Mouse (Mus musculus): ENCODE measurements at regions not wholly inside any gene's neighbourhood (a gene's known extent, or its start where the extent isn't known, plus 50 kb on each side); places are given as distances from the start of the nearest gene placed in this dataset.

DNA sequence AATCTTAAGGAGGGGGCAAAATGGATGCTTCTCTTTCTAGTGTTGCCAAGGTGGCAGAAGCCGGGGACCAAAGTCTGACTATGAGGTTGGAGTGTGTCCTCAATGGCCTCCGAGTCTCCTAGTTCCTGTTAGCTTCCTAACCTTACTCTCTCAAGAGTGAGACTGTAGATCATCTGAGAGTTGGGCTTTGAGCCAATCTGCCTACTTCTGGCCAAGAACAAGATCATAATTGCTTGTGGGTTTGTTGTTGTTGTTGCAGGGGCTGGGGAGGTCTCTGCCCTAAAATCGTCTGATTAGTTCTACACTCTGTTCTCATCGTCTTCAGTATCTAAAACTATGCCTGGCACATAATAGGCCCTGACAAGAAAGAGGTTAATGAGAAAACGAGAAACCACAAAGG is 110.8 kb upstream of the Syt6 start:
- DNase-seq (ENCODE audit: low spot score in 2 of 2): no peak

DNA sequence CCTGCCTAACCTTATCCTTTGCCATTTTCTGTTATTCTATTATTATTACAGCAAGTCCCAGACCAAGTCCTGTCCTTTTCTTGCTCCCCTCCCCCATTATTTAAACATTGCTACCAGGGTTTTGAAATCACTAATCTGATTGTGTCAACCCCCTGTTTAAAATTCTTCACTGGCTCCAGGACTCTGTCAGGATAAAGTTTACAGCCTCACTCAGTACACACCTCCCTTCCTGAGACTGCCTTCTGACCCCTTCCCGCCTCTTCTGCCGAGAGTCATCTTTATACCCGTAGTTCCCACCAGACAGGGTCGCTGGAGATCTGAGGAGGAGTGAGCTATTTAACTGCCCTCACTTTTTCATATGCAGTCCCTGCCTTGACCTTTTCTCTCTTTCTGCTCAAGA is 110.3 kb upstream of the Syt6 start:
- DNase-seq (ENCODE audit: low spot score in 2 of 2): no peak

DNA sequence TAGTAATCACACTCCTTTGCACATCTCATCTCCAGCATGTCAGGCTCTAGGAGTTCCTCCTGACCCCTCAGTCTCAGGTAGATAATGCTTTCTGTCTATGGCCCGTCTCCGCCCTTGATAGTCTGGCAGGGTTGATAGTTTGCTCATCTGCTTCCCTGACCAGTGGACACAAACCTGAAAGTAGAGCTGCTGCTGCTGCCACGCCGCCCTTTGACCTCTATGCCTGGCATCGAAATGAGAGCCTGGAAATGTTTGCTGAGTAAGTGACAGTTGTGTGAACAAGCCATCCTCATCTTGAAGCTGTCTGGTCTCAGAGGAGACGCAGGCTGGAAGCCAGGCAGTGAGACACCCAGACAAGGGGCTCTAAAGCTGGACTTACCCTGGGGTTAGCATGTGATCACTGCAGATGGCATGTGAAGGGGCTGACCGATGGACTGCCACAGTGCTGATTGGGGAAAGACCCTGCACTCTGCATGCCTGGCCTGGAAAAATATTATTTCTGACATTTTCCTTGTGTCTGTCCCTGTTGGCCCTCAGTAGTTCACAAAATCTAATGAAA is 109.8 kb upstream of the Syt6 start:
- DNase-seq (ENCODE audit: low spot score in 2 of 2): no peak

DNA sequence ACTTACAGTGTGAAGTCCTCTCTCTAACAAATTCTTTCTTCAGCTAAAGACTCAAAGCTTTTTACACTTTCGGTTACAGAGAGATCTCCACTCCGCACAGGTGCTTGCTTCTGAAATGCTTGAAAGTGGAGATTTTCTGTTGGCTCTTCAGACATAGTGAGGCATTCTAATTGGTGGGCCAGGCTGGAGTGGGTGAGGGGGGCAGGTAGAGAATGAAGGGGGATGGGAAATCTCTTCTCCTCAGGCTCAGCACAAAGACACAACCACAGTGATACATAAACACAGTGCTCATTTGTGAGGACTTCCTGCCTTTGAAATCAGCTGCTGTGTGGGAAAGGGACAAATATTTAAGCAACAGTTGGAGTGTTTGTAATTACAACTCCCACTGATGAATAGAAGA is 109.1 kb upstream of the Syt6 start:
- no peak for DNase-seq (ENCODE audit: low spot score in 2 of 2)

DNA sequence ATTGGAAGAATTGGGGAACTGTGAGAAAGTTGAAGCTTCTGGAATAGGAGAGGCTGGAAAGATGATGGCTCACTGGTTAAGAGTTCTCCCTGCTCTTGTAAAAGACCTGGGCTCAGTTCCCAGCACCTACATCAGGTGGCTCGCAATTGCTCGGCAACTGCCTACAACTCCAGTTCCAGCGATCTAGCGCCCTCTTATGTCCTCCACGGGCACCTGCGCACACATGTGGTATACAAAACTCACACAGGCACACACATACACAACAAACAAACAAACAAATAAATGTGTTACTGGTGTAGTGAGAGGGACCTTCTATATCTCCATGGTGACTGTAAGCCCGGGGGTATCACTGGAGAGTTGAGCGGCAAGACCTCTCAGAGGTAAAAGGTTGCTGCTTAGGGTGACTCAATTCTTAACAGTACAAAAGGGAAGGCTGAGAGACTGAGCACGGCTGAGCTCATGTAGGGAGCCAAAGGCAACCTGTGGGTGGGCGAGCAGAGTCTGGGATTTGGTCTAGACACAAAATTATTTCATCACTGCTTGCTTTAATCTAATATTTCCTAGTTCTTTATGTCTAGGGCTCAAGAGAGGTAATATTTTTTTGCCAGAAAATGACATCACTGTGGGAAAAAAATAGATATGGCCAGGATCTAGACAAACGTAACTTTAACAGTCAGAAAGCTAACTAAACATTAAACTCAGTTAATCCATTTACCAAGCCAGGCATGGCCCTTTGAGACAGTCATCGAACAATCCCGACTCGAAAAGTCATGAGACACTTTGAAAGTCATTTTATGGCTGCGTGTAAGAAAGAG is 104.2 kb upstream of the Syt6 start:
- no peak for DNase-seq (ENCODE audit: low spot score in 2 of 2)

DNA sequence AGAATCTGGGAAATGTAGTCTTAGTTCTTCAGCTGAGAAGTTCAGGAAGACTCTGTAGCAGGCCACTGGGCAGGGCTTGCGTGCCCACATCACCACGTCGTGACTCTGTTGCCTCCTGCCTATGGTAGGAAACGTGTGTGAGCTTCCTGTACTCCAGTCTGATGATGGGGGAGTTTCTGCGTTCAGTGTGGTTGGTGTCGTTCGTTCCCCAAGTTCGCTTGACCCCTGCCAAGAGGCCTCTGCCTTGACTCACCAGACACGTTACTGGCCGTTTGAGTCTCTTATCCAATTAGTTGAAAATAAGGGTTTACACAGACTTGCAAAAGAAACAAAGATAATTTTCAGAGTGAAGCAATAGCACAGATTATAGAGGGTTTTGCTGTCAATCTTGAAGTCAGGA is 102.4 kb upstream of the Syt6 start:
- no peak for DNase-seq (ENCODE audit: low spot score in 2 of 2)

DNA sequence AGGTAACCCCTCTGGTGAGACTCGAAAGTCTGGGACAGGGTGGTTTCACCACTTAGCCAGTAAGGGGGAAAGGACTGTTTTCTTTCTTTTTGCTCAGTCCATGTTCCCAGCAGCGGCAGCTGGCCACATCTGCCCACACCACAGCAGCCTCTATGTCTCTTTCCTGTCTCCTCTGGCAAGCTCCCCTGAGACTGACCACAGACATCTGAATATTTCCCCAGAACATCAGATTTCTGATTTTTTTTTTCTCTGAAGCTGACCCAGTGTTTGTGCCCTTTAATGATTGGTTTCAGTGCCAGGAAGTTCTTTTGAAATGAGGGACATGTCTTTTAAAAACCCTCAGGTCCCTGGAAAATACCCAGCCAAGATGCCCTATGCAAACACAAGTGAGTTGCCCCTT is 101.7 kb upstream of the Syt6 start:
- DNase-seq (ENCODE audit: low spot score in 2 of 2): no peak

DNA sequence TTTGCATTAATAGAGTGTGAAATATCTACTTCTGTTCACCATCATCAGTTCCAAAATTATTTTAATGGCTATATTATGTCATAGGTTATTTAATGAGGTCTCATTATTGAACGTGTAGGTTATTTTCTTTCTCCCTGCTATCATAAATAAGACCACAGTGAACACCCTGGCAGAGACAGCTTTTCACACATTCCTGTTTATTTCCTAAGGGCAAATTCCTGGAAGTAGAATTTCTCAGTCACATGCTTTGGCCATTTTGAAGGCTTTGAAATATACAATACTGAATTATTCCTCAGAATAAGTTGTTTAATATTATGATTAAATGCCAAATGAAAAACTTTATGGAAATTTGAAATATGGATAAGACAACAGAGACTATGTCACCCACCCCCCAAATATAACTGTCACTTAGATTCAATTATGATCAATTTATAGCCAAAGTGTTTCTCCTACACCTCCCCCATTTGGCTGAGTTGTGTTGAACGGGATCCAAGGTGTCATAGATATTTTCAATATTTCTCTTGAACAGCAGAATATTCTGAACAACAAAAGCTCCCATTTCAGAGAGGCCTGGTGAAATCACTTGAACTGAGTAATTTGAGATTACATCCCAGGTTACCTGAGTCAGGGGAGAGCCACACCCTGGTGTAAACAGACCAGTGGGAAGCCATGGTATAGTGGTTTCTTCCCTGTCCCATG is 95.0 kb upstream of the Syt6 start:
- DNase-seq (ENCODE audit: low spot score in 2 of 2): no peak

DNA sequence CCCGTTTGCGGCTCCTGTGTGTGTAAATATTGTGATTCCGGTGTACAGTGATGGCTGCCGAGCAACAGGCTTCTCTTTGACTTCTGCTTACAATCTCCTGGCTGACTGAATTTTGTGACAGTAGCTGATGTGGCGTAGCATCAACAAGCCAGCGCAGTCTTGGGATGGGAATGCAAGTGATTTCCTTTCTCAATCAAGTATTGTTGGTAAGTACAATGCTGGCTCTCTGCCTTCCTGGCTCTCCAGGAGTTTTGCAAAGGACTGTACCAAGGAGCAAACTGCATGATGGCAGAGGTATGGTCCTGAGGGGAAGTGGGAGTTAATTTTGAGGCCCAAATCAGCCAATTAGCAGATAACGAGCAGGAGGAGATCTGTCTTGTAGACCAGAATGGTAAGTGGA is 94.4 kb upstream of the Syt6 start:
- no peak for DNase-seq (ENCODE audit: low spot score in 2 of 2)

DNA sequence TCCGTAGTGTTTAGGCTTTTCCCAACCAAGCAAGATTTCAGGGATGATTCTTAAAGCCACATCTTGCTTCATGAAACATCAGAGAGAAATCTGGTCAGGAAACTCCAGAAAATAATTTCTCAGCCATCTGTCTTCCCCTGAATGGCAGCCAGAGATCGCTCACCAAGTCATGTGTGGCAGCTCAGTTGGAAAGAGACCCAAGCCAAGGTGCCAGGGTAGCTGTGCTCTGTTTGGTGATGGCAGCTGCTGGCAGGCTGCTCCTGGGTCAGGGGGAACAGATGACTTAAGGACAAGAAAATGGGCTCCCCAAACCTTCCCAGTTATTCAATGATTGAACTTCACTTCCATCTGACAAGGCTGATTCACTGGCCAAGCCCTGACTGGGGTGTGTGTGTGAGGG is 91.7 kb upstream of the Syt6 start:
- no peak for DNase-seq (ENCODE audit: low spot score in 2 of 2)

DNA sequence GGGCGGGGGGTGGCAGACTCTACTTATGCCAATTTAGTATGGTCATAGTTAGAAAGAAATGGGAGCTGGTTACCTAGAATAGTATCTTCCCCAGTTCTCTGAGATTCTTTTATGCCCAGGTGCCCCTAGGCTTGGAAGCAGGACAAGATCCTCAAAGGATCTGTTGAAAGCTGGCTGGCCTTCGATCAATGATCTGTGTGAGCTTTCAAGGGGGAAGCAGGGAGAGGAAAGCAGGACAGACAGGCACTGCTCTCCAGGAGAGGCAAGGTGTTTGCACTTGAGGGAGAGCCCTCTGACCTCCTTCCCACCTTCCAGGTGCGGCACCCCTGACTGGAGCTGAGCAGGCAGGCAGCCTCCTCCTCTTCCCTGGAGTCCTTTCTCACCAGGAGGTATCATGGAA is 91.3 kb upstream of the Syt6 start:
- DNase-seq (ENCODE audit: low spot score in 2 of 2): no peak

DNA sequence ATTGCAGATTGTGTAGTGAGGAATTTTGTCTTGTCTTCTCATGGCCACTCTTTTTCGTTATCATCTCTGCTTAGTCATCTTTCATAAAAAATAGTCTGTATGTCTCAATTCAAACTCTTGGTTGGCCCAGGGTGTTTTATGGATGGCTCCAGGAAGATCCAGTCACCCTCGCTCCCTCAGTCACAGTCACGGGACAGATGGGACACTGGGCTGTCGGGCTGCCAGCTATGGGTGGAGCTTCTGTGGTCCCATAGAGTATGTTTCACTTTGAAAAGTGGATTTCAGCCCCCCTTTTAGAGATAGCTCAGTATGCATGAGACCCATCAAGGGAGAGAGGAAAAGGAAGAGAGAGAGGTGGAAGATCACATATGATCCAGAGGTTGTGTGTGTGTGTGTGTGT is 85.2 kb upstream of the Syt6 start:
- no peak for DNase-seq (ENCODE audit: low spot score in 2 of 2)

DNA sequence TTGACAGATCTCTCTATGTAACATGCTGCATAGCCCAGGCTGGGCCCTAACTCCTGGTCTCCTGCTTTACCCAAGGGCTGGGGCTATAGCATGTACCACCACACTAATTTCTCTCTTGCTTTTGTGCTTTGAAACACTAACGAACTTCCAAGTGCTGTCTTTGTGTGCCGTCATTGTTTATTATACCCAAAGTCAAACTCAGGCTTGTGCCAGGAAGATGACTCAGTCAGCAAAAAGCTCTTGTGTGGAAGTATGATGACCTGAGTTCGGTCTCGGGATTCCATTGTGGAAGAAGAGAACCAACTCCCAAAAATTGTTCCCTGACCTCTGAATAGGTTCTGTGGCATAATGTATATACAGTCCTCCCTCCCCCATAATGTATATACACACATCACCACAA is 84.1 kb upstream of the Syt6 start:
- DNase-seq (ENCODE audit: low spot score in 2 of 2): no peak

DNA sequence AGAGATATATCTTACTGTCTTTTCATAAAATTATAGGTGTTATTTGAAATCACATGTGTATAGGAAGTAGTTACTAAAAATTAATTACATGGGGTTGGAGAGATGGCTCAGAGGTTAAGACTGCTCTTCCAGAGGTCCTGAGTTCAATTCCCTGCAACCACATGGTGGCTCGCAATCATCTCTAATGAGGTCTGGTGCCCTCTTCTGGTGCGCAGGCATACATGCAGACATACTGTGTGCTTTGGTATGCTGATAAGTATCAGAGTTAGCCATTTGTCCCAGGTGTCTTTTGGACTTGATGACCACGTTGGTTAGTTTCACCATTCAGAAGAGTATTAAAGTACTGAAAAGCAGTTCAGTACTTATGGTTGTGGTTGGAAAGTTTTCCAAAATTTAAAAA is 82.8 kb upstream of the Syt6 start:
- no peak for DNase-seq (ENCODE audit: low spot score in 2 of 2)

DNA sequence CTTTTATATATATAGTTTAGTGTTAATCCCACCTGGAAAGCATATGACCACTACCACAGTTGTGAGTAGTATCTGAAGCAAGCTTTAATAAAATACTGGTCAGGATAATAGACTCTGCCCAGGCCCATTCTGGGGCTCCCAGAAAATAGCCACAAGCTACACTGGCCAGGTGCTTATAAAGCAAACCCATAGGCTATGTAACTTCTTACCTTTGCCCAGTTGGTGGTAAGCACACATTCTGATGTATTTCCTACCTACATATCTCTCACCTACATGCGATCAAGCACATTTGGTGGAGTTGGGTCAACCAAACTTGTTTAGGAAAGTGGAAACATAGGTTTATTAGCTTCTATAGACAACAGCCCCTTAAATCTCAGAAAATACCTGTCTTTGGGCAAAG is 81.4 kb upstream of the Syt6 start:
- DNase-seq (ENCODE audit: low spot score in 2 of 2): no peak

DNA sequence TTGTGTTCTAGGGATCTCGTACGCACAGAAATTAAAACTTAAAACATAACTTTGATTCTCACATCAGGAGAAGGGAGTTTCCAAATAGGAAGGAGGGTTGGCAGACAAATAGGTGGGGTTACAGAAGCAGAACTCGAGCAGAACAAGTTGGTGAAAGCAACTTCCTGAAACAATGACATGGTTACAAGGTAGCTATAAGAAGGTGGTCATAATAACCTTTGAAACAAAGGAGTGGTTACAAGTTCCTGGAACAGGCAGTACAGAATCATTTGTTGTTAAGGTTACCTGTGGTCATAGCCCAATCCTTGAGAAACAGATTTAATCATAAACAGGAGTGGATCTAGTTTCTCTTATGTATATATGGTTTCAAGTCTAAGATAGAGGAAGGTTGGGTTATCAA is 81.0 kb upstream of the Syt6 start:
- no peak for DNase-seq (ENCODE audit: low spot score in 2 of 2)

DNA sequence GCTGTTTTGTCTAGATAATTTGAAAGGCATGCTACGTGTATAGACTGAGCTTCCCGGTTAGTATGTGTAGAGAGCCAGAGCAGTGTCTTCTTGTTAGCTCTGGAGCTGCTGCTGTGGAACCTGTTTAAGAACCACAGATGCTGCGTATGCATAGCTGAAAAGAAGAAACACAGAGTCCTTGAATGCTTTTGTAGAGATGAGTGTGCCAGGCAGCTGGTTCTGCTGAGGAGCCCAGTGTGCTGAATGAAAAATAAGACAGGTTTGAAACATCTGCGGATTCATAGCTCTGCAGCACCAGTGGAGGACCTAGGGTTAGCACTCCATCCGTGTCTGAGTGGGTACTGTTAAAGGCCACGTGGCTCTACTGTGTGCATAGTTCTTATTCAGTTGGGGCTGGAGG is 78.9 kb upstream of the Syt6 start:
- DNase-seq (ENCODE audit: low spot score in 2 of 2): no peak

DNA sequence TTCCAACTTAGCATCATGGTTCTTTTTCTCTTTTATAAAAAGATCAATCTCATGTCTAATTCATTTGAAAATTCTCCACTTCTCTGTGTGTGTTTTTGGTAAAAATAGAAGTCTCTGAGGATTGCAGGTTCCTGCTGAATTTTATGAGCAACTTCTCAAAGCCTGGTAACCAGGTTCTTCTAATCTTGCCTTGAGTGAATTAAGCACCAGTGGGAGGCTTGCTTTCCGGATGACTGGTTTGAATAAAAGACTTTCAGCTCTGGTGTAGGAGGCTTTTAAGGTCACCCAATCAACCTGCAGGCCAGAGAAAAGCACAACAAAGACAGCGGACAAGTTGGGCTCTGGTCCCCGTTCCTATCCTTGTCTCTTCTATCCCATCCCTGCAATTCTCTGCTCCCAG is 78.3 kb upstream of the Syt6 start:
- no peak for DNase-seq (ENCODE audit: low spot score in 2 of 2)

DNA sequence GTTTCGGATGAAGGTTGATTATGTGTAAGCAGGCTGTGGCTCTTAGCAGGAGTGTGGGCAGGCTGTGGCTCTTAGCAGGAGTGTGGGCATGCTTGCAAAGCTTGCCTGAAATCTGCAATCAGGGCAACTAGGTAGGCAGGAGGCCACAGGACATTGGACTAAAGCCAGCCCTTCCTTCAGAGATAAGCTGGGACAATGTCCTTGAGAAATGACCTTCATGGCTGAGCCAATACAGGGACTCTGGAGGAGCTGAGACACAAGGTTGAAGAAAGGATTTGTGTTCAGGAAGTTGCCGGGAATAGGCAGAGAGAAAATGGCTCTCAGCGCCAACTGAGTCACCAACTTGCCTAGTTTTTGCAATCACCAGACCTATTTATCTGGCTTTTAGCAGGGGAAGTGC is 77.3 kb upstream of the Syt6 start:
- DNase-seq (ENCODE audit: low spot score in 2 of 2): no peak

DNA sequence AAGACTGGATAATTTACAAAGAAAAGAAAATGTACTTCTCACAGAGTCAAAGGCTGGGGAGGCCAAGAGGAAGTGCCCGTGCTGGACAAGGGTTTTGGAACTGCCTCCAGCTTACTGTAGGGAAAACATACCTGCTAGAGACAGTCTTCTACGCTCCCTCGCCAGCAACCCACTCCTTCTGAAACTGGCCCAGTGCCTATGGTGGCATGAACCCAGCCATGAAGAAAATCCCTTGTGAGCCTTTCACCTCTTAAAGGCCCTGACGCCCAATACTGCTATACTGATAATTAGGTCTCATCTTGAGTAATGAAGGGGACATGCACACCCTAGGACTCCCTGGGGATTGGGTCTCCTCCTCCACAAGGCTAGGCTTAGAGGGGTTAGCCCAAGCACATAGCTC is 76.6 kb upstream of the Syt6 start:
- DNase-seq (ENCODE audit: low spot score in 2 of 2): no peak

DNA sequence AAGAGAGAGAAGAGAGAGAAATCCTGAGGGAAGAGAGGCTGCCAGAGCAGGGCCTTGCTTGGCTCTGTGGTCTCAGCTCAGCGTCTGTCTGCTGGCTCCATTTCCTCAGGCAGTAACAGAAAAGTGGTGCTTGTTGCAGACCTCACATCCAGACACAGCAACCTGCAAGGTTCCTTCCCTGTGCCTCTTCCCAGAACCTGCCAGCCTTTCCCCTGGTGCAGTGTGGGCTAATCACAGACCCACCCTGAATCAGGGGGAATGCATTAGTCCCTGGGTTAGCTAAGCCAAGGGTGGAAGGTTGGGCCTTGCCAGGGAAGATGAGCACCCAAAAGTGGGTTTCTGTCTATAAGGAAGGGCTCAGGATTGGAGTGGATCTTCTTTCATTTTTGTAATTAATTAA is 75.2 kb upstream of the Syt6 start:
- no peak for DNase-seq (ENCODE audit: low spot score in 2 of 2)

DNA sequence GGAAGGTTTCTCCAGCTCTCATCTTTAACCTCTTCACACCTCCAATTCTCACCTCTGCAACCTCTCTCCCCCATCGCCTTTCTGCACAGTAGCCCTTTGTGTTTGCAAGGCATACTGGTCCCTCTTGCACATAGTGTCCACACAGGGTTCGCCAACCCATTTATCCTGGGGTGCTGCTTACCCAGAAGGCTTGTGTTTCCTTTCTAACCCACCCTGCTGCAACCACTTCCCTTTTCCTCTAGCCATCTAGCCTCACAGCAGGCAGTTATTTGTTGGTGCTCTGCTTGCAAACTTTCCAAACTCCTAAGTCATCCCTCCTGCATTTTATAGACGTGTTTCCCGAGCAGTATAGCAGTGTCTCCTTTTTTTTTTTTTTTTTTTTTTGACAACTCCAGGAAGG is 74.7 kb upstream of the Syt6 start:
- DNase-seq (ENCODE audit: low spot score in 2 of 2): no peak

DNA sequence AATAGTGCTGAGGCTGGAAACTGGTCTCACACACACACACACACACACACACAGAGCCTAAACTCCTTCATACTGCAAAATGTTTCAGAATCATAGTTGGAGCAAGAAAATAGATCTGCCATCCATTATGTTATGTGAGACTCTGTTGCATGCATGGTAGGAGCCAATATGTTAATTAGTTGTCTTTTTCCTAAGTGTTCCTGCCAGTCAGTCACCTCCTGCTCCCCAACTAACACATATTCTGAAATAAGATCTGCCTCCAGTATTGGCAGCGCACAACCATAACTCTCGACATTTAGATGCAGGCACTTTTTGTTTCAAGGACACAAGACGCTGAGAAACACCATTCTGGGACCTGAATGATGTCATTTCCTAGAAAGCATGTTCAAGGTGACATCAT is 70.9 kb upstream of the Syt6 start:
- DNase-seq (ENCODE audit: low spot score in 2 of 2): no peak
